Mouse (Mus musculus): ENCODE measurements around the gene Efemp1. TPM values are rescaled to one million over a fixed set of nuclear protein-coding genes. Genes with fewer than 3 reads are reported as not detected.

The Efemp1 gene
- total RNA-seq, 1 experiment, result 5.8 TPM

DNA sequence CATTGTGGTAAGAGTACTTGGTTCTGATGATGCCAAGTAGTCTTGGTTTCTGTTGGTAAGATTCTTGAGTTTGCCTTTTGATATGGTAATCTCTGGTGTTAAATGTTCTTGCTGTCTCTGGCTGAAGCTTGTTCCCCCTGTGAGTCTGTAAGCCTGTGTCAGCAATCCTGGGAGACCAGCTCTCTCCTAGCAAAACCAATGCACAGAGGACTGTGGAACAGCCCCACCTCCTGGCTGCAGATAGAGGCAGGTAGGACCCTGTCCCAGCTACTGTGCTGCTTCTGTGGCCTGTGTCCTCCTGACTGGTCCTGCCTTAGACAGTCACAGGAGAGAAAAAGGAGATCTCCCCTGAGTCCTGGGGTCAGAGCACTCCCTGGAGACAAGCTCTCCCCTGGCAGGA is 81.4 kb downstream of the Efemp1 start:
- H3K4me1 ChIP-seq (ENCODE audit: control insufficient read depth in 2 of 2, insufficient read depth in 2 of 2, low read length in 2 of 2, poor library complexity in 1 of 2), result no peaks in the 10 kb centered on the region
- no peaks in the 10 kb centered on the region for H3K9me3 ChIP-seq (ENCODE audit: control insufficient read depth, insufficient read depth, low read depth, low read length)
- DNase-seq (ENCODE audit: low read depth, low spot score), result peak; percentile 19
- no peak overlapping the region for H3K27ac ChIP-seq (ENCODE audit: insufficient read depth, low read depth, low read length, poor library complexity, severe bottlenecking)
- H3K36me3 ChIP-seq (ENCODE audit: control insufficient read depth, insufficient read depth, low read length, poor library complexity, severe bottlenecking), result no peaks in the 10 kb centered on the region
- TF ChIP-seq ZNF384 (IDR thresholded peaks at IDR 0.05; ENCODE audit: low read depth, low read length) (no peak), MAFK (IDR thresholded peaks at IDR 0.05; ENCODE audit: insufficient read depth, low read depth, low read length) (peak; percentile 58; the same call in 1 of the 2 replicates)
- in situ Hi-C loops (cut with MboI; ENCODE audit: low sequenced_read_pairs in 2 of 2, unreplicated experiment in 2 of 2), result no loop called here
- no peak overlapping the region for H3K9ac ChIP-seq (ENCODE audit: insufficient read depth, low read depth, low read length, poor library complexity, severe bottlenecking)
- H3K4me3 ChIP-seq (ENCODE audit: insufficient read depth in 1 of 2, low read depth in 1 of 2, low read length in 2 of 2, poor library complexity in 1 of 2, severe bottlenecking in 1 of 2), result no peak overlapping the region

DNA sequence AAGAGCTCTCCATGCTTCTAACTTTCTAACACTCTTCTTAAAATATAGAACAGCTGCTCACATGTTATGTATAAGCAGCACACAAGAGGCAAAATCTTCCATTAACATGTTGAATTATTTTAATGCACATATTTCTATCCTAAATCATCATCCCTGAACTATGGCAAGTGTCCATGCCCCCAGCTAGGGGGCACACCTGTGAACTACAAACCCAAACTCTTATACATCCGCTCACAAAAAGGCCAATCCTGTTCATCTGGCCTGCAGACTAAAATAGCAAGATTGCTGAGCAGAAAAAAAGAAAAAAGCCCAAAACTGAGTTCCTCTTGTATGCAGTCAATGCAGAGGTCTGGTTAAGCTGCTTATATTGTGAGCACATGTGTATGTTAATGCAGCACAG is 86.6 kb downstream of the Efemp1 start:
- Histone ChIP-seq H3K4me3 (ENCODE audit: insufficient read depth in 1 of 2, low read depth in 1 of 2, low read length in 2 of 2, poor library complexity in 1 of 2, severe bottlenecking in 1 of 2) (no peak overlapping the region), H3K9ac (ENCODE audit: insufficient read depth, low read depth, low read length, poor library complexity, severe bottlenecking) (no peak overlapping the region), H3K36me3 (ENCODE audit: control insufficient read depth, insufficient read depth, low read length, poor library complexity, severe bottlenecking) (no peaks in the 10 kb centered on the region), H3K9me3 (ENCODE audit: control insufficient read depth, insufficient read depth, low read depth, low read length) (no peaks in the 10 kb centered on the region), H3K4me1 (ENCODE audit: control insufficient read depth in 2 of 2, insufficient read depth in 2 of 2, low read length in 2 of 2, poor library complexity in 1 of 2) (no peaks in the 10 kb centered on the region), H3K27ac (ENCODE audit: insufficient read depth, low read depth, low read length, poor library complexity, severe bottlenecking) (no peak overlapping the region)
- DNase-seq (ENCODE audit: low read depth, low spot score), result no peak
- in situ Hi-C loops (cut with MboI; ENCODE audit: low sequenced_read_pairs in 2 of 2, unreplicated experiment in 2 of 2), result no loop called here
- no peak for TF ChIP-seq MAFK (IDR thresholded peaks at IDR 0.05; ENCODE audit: insufficient read depth, low read depth, low read length)
- TF ChIP-seq ZC3H11A (IDR thresholded peaks at IDR 0.05; ENCODE audit: borderline replicate concordance, low read depth, low read length), result no peak
- TF ChIP-seq HCFC1 (IDR thresholded peaks at IDR 0.05; ENCODE audit: borderline replicate concordance, insufficient read depth, low read length), result no peak
- TF ChIP-seq CHD2 (IDR thresholded peaks at IDR 0.05; ENCODE audit: low read depth, low read length), result no peak
- TF ChIP-seq ZNF384 (IDR thresholded peaks at IDR 0.05; ENCODE audit: low read depth, low read length), result no peak

- Histone ChIP-seq H3K27ac (ENCODE audit: insufficient read depth, low read depth, low read length, poor library complexity, severe bottlenecking) (no peak overlapping the region), H3K4me3 (ENCODE audit: insufficient read depth in 1 of 2, low read depth in 1 of 2, low read length in 2 of 2, poor library complexity in 1 of 2, severe bottlenecking in 1 of 2) (no peak overlapping the region), H3K9me3 (ENCODE audit: control insufficient read depth, insufficient read depth, low read depth, low read length) (no peaks in the 10 kb centered on the region), H3K36me3 (ENCODE audit: control insufficient read depth, insufficient read depth, low read length, poor library complexity, severe bottlenecking) (no peaks in the 10 kb centered on the region), H3K4me1 (ENCODE audit: control insufficient read depth in 2 of 2, insufficient read depth in 2 of 2, low read length in 2 of 2, poor library complexity in 1 of 2) (no peaks in the 10 kb centered on the region), H3K9ac (ENCODE audit: insufficient read depth, low read depth, low read length, poor library complexity, severe bottlenecking) (no peak overlapping the region)
- in situ Hi-C loops (cut with MboI; ENCODE audit: low sequenced_read_pairs in 2 of 2, unreplicated experiment in 2 of 2), result no loop called here
- no peak for DNase-seq (ENCODE audit: low read depth, low spot score)
- TF ChIP-seq HCFC1 (IDR thresholded peaks at IDR 0.05; ENCODE audit: borderline replicate concordance, insufficient read depth, low read length) (no peak), CHD2 (IDR thresholded peaks at IDR 0.05; ENCODE audit: low read depth, low read length) (no peak), ZC3H11A (IDR thresholded peaks at IDR 0.05; ENCODE audit: borderline replicate concordance, low read depth, low read length) (no peak)
Measured at GRCm38 (mm10) chr11:28951586-28952210, 98.7 kb downstream of the Efemp1 start.

GRCm38 (mm10) chr11:28954673-28955304 is 101.8 kb downstream of the Efemp1 start:
- no peaks in the 10 kb centered on the region for H3K36me3 ChIP-seq (ENCODE audit: control insufficient read depth, insufficient read depth, low read length, poor library complexity, severe bottlenecking)
- DNase-seq (ENCODE audit: low read depth, low spot score), result no peak
- H3K4me3 ChIP-seq (ENCODE audit: insufficient read depth in 1 of 2, low read depth in 1 of 2, low read length in 2 of 2, poor library complexity in 1 of 2, severe bottlenecking in 1 of 2), result no peak overlapping the region
- TF ChIP-seq CHD2 (IDR thresholded peaks at IDR 0.05; ENCODE audit: low read depth, low read length) (no peak), ZNF384 (IDR thresholded peaks at IDR 0.05; ENCODE audit: low read depth, low read length) (no peak), HCFC1 (IDR thresholded peaks at IDR 0.05; ENCODE audit: borderline replicate concordance, insufficient read depth, low read length) (no peak), MAFK (IDR thresholded peaks at IDR 0.05; ENCODE audit: insufficient read depth, low read depth, low read length) (no peak), ZC3H11A (IDR thresholded peaks at IDR 0.05; ENCODE audit: borderline replicate concordance, low read depth, low read length) (no peak)
- in situ Hi-C loops (cut with MboI; ENCODE audit: low sequenced_read_pairs in 2 of 2, unreplicated experiment in 2 of 2), result no loop called here
- no peaks in the 10 kb centered on the region for H3K4me1 ChIP-seq (ENCODE audit: control insufficient read depth in 2 of 2, insufficient read depth in 2 of 2, low read length in 2 of 2, poor library complexity in 1 of 2)
- no peak overlapping the region for H3K9ac ChIP-seq (ENCODE audit: insufficient read depth, low read depth, low read length, poor library complexity, severe bottlenecking)
- no peaks in the 10 kb centered on the region for H3K9me3 ChIP-seq (ENCODE audit: control insufficient read depth, insufficient read depth, low read depth, low read length)
- no peak overlapping the region for H3K27ac ChIP-seq (ENCODE audit: insufficient read depth, low read depth, low read length, poor library complexity, severe bottlenecking)

GRCm38 (mm10) chr11:28955305-28955701 is 102.3 kb downstream of the Efemp1 start:
- H3K9ac ChIP-seq (ENCODE audit: insufficient read depth, low read depth, low read length, poor library complexity, severe bottlenecking), result no peak overlapping the region
- no peaks in the 10 kb centered on the region for H3K36me3 ChIP-seq (ENCODE audit: control insufficient read depth, insufficient read depth, low read length, poor library complexity, severe bottlenecking)
- H3K4me3 ChIP-seq (ENCODE audit: insufficient read depth in 1 of 2, low read depth in 1 of 2, low read length in 2 of 2, poor library complexity in 1 of 2, severe bottlenecking in 1 of 2), result no peak overlapping the region
- no peak for DNase-seq (ENCODE audit: low read depth, low spot score)
- TF ChIP-seq MAFK (IDR thresholded peaks at IDR 0.05; ENCODE audit: insufficient read depth, low read depth, low read length) (no peak), ZC3H11A (IDR thresholded peaks at IDR 0.05; ENCODE audit: borderline replicate concordance, low read depth, low read length) (no peak), CHD2 (IDR thresholded peaks at IDR 0.05; ENCODE audit: low read depth, low read length) (no peak), HCFC1 (IDR thresholded peaks at IDR 0.05; ENCODE audit: borderline replicate concordance, insufficient read depth, low read length) (no peak), ZNF384 (IDR thresholded peaks at IDR 0.05; ENCODE audit: low read depth, low read length) (no peak)
- H3K4me1 ChIP-seq (ENCODE audit: control insufficient read depth in 2 of 2, insufficient read depth in 2 of 2, low read length in 2 of 2, poor library complexity in 1 of 2), result no peaks in the 10 kb centered on the region
- no peaks in the 10 kb centered on the region for H3K9me3 ChIP-seq (ENCODE audit: control insufficient read depth, insufficient read depth, low read depth, low read length)
- in situ Hi-C loops (cut with MboI; ENCODE audit: low sequenced_read_pairs in 2 of 2, unreplicated experiment in 2 of 2), result no loop called here
- no peak overlapping the region for H3K27ac ChIP-seq (ENCODE audit: insufficient read depth, low read depth, low read length, poor library complexity, severe bottlenecking)
